Mouse (Mus musculus) effector memory CD4-positive, alpha-beta T cell, adult 5 months (primary cell): ENCODE measurements around the gene Ints2. TPM values are rescaled to one million over a fixed set of nuclear protein-coding genes. Genes with fewer than 3 reads are reported as not detected.

Source experiments
- polyA plus RNA-seq: library from polyadenylated mRNA; unstranded; fragments of 100-300 nt; shearing (Covaris generic); gene quantifications from one replicate; pipeline ENCODE4 v1.2.1, GENCODE M21; 2017

Ints2 gene
- polyA plus RNA-seq = 12.8 TPM

GRCm38 (mm10) chr11:86257460-86258076, at the start of gene Ints2:
Gene Ints2 (minus strand): TSS chr11:86257575.

GRCm38 (mm10) chr11:86201037-86201786, 56.2 kb downstream of the Ints2 start, which contains the start of gene Brip1:
Gene Brip1 (minus strand): TSS chr11:86201193.

Other genes starting within 250 kb of the Ints2 start
- 0.74 TPM for gene Brip1, start 56.4 kb downstream of the Ints2 start, polyA plus RNA-seq
- 34.3 TPM for gene Med13, start 100.0 kb upstream of the Ints2 start, polyA plus RNA-seq
- gene Rnft1, start 227.1 kb upstream of the Ints2 start, polyA plus RNA-seq = 62.9 TPM